Mouse (Mus musculus) cerebellum, postnatal 25 days (tissue): Measurements from ENCODE around the gene Hoxb6.

ENCODE experiments used
- DNase-seq, 2 experiments: peaks; one replicate each; pipeline ENCODE4 v3.0.0; 2021; ENCODE audit warnings: mixed read lengths in 2 of 2

The Hoxb6 gene

GRCm38 (mm10) chr11:96341701-96342575 lies 49.7 kb downstream of the Hoxb6 start:
- peak in 1 of 2 experiments; percentile 20 for DNase-seq

- DNase-seq, result no peak
Measured at GRCm38 (mm10) chr11:96342576-96342930, 50.3 kb downstream of the Hoxb6 start.

GRCm38 (mm10) chr11:96343206-96343745 lies 51.0 kb downstream of the Hoxb6 start:
- no peak for DNase-seq

- no peak for DNase-seq
Measured at GRCm38 (mm10) chr11:96344061-96344877, 52.0 kb downstream of the Hoxb6 start.

- no peak for DNase-seq
Measured at GRCm38 (mm10) chr11:96344878-96345159, 52.5 kb downstream of the Hoxb6 start.

- DNase-seq, result no peak
Measured at GRCm38 (mm10) chr11:96345220-96345892, 53.1 kb downstream of the Hoxb6 start.

- no peak for DNase-seq
Measured at GRCm38 (mm10) chr11:96345893-96346806, 53.9 kb downstream of the Hoxb6 start.

GRCm38 (mm10) chr11:96346916-96347520 lies 54.7 kb downstream of the Hoxb6 start:
- no peak for DNase-seq

- no peak for DNase-seq
Measured at GRCm38 (mm10) chr11:96347717-96348116, 55.4 kb downstream of the Hoxb6 start.

GRCm38 (mm10) chr11:96348141-96348928 lies 56.1 kb downstream of the Hoxb6 start:
- no peak for DNase-seq

GRCm38 (mm10) chr11:96348988-96349387 lies 56.7 kb downstream of the Hoxb6 start:
- DNase-seq, result no peak

GRCm38 (mm10) chr11:96349491-96350340 lies 57.4 kb downstream of the Hoxb6 start:
- DNase-seq, result no peak

- no peak for DNase-seq
Measured at GRCm38 (mm10) chr11:96350341-96350624, 58.0 kb downstream of the Hoxb6 start, which contains the start of gene Hoxb2. TSS of gene Hoxb2 (plus strand) at chr11:96350525.

- DNase-seq, result no peak
Measured at GRCm38 (mm10) chr11:96350791-96351190, 58.5 kb downstream of the Hoxb6 start.
